Mouse (Mus musculus) intestine, embryonic 14.5 days (tissue): Measurements from ENCODE around the gene Csrnp1. TPM values are rescaled to one million over a fixed set of nuclear protein-coding genes. Genes with fewer than 3 reads are reported as not detected.

Experiments
- ATAC-seq: fragments of 200-750 bp; cut with Nextera tagmentation; replicated peaks from 2 replicates; pipeline ENCODE4 v1.8.0; 2017; ENCODE audit warnings: low read depth, moderate number of reproducible peaks, moderate TSS enrichment, moderate library complexity; ENCODE audit not compliant: low FRiP score, low TSS enrichment
- DNase-seq: peaks from one replicate; pipeline ENCODE4 v3.0.0-alpha.2; 2018; ENCODE audit warnings: low spot score
- H3K27ac ChIP-seq: fragments of 300-500 bp; sonication (generic); 2 replicates; pipeline ENCODE4 v1.5.1; 2014; ENCODE audit warnings: low read depth, mild to moderate bottlenecking, control low read depth
- H3K27me3 ChIP-seq: fragments of 300-500 bp; sonication (generic); replicated peaks from 2 replicates; pipeline ENCODE4 v1.6.1; 2014; ENCODE audit warnings: low read length, control low read depth; ENCODE audit not compliant: control insufficient read depth, insufficient read depth
- H3K36me3 ChIP-seq: fragments of 300-500 bp; sonication (generic); 2 replicates; pipeline ENCODE4 v1.6.1; 2014; ENCODE audit warnings: low read length, control low read depth; ENCODE audit not compliant: control insufficient read depth, insufficient read depth
- H3K4me1 ChIP-seq: fragments of 300-500 bp; sonication (generic); replicated peaks from 2 replicates; pipeline ENCODE4 v1.6.1; 2014; ENCODE audit warnings: low read length, control low read depth, mixed read lengths; ENCODE audit not compliant: control insufficient read depth, insufficient read depth
- H3K4me2 ChIP-seq: fragments of 300-500 bp; sonication (generic); 2 replicates; pipeline ENCODE4 v1.6.1; 2014; ENCODE audit warnings: low read length
- H3K4me3 ChIP-seq: fragments of 300-500 bp; sonication (generic); 2 replicates; pipeline ENCODE4 v1.5.1; 2014; ENCODE audit warnings: low read depth, low read length, control low read depth, mixed read lengths
- H3K9ac ChIP-seq: fragments of 300-500 bp; sonication (generic); 2 replicates; pipeline ENCODE4 v1.6.1; 2014; ENCODE audit warnings: mild to moderate bottlenecking, low read length
- H3K9me3 ChIP-seq: fragments of 300-500 bp; sonication (generic); 2 replicates; pipeline ENCODE4 v1.6.1; 2016; ENCODE audit warnings: low read length, control low read depth; ENCODE audit not compliant: control insufficient read depth
- WGBS: fragments of 180-500 bp; shearing (Covaris S2); extraction: QIAGEN DNeasy Blood & Tissue Kit; methylation state at CpG from one replicate; pipeline ENCODE4 v1.1.7; 2014; 5-methylcytosine and 5-hydroxymethylcytosine counted together
- polyA plus RNA-seq: library from polyadenylated mRNA; unstranded; fragments of >200 nt; fragmentation: Nextera tagmentation; extraction: Ambion mirVana; gene quantifications from 2 replicates; pipeline ENCODE4 v1.2.1, GENCODE M21; 2014

Gene Csrnp1
- polyA plus RNA-seq, 1 experiment from 2014 or later: 1.8 TPM

GRCm38 (mm10) chr9:119923462-119923861, 61.0 kb downstream of the Csrnp1 start:
- Histone ChIP-seq H3K9ac (no peak overlapping the region), H3K4me1 (no peaks in the 10 kb centered on the region), H3K36me3 (peaks cover 90% of the 10 kb centered on the region), H3K9me3 (no peaks in the 10 kb centered on the region), H3K27ac (no peak overlapping the region), H3K27me3 (no peaks in the 10 kb centered on the region), H3K4me3 (no peak overlapping the region), H3K4me2 (no peak overlapping the region)
- DNase-seq (no peak), ATAC-seq (no peak)
- 86% methylated on average over 4 of the region's 4 CpGs for WGBS

Other genes with a start within 250 kb of the Csrnp1 start
- 0.04 and 0.05 TPM in 2 replicates for gene Scn11a, start 159.2 kb downstream of the Csrnp1 start, polyA plus RNA-seq
- gene Wdr48, start 89.8 kb downstream of the Csrnp1 start, polyA plus RNA-seq: 49.0 and 51.7 TPM in 2 replicates
- gene Gorasp1, start 47.1 kb downstream of the Csrnp1 start, polyA plus RNA-seq: 24.2 and 32.1 TPM in 2 replicates
- gene Ttc21a, start 47.1 kb downstream of the Csrnp1 start, polyA plus RNA-seq: 0.07 and 0.09 TPM in 2 replicates
- 0.03 TPM in 1 of 2 replicates, not detected in the other for gene Xirp1, start 38.9 kb upstream of the Csrnp1 start, polyA plus RNA-seq
- 7.6 and 10.2 TPM in 2 replicates for gene Cx3cr1, start 85.2 kb upstream of the Csrnp1 start, polyA plus RNA-seq
- 0.26 and 0.41 TPM in 2 replicates for gene Ccr8, start 107.5 kb upstream of the Csrnp1 start, polyA plus RNA-seq
- 25.8 and 28.1 TPM in 2 replicates for gene Slc25a38, start 125.7 kb upstream of the Csrnp1 start, polyA plus RNA-seq
- 2,190 and 2,220 TPM in 2 replicates for gene Rpsa, start 143.0 kb upstream of the Csrnp1 start, polyA plus RNA-seq
- not detected in 2 replicates for gene Mobp, start 165.0 kb upstream of the Csrnp1 start, polyA plus RNA-seq